11 mouse cellular contexts compared by ENCODE assay signal in genomic region chr6:116668682-116669470, GRCm38 (mm10). TPM values are rescaled to one million over a fixed set of nuclear protein-coding genes. Genes with fewer than 3 reads are reported as not detected.
A peak's percentile ranks its signal among the peaks of the same experiment; 100 is the strongest.
DNase-seq lines count a peak whose midpoint lies in the region; ATAC-seq and TF ChIP-seq lines count a peak whose summit lies in the region.
"Had no signal": no experiment of that assay in that cellular context is flagged by ENCODE, and none has a peak within 500 bp of the region (broad histone marks: within the 10 kb centered on the region; RNA-seq: fewer than 3 reads in every experiment).

No protein-coding gene starts in this region.

- H3K36me3 ChIP-seq in forebrain, embryonic 12.5 days (replicated peaks): no peaks in the 10 kb centered on the region
- no peaks in the 10 kb centered on the region for H3K36me3 ChIP-seq in forebrain, embryonic 16.5 days (ENCODE audit: control insufficient read depth, insufficient read depth)
- H3K36me3 ChIP-seq in hindbrain, embryonic 12.5 days: no peaks in the 10 kb centered on the region
- H3K36me3 ChIP-seq in intestine, postnatal 0 days (ENCODE audit: control insufficient read depth, insufficient read depth): no peaks in the 10 kb centered on the region

- no peaks in the 10 kb centered on the region for H3K9me3 ChIP-seq in forebrain, embryonic 12.5 days
- H3K9me3 ChIP-seq in forebrain, embryonic 16.5 days (ENCODE audit: control insufficient read depth, low read length): no peaks in the 10 kb centered on the region
- H3K9me3 ChIP-seq in hindbrain, embryonic 12.5 days (replicated peaks): no peaks in the 10 kb centered on the region
- H3K9me3 ChIP-seq in intestine, postnatal 0 days (ENCODE audit: control insufficient read depth): no peaks in the 10 kb centered on the region

- peaks cover 18% of the 10 kb centered on the region; the same call in 1 of the 2 replicates for H3K27me3 ChIP-seq in forebrain, embryonic 12.5 days
- H3K27me3 ChIP-seq in forebrain, embryonic 16.5 days (replicated peaks; ENCODE audit: control insufficient read depth, insufficient read depth, low read length): no peaks in the 10 kb centered on the region
- no peaks in the 10 kb centered on the region; the same call in 1 of the 2 replicates for H3K27me3 ChIP-seq in hindbrain, embryonic 12.5 days
- no peaks in the 10 kb centered on the region for H3K27me3 ChIP-seq in intestine, postnatal 0 days (replicated peaks; ENCODE audit: control insufficient read depth, insufficient read depth, low read length)

- H3K4me2 ChIP-seq in forebrain, embryonic 12.5 days: no peak overlapping the region
- H3K4me2 ChIP-seq in forebrain, embryonic 16.5 days (ENCODE audit: low read length): no peak overlapping the region
- no peak overlapping the region for H3K4me2 ChIP-seq in hindbrain, embryonic 12.5 days (replicated peaks)
- H3K4me2 ChIP-seq in intestine, postnatal 0 days (replicated peaks; ENCODE audit: low read depth): no peak overlapping the region

- TF ChIP-seq CTCF in intestine, postnatal 0 days (IDR thresholded peaks at IDR 0.05; ENCODE audit: low read depth): no peak

- H3K27ac ChIP-seq in forebrain, embryonic 12.5 days: peak overlapping the region; percentile 86; the same call in 1 of the 2 replicates
- H3K27ac ChIP-seq in forebrain, embryonic 16.5 days (ENCODE audit: low read length): no peak overlapping the region
- H3K27ac ChIP-seq in hindbrain, embryonic 12.5 days: peak overlapping the region; percentile 30; the same call in 1 of the 2 replicates
- H3K27ac ChIP-seq in intestine, postnatal 0 days (ENCODE audit: low read depth, low read length): no peak overlapping the region

- WGBS in forebrain, embryonic 12.5 days: 47% methylated on average over 11 of the region's 11 CpGs
- 61% methylated on average over 11 of the region's 11 CpGs for WGBS in forebrain, embryonic 16.5 days
- WGBS in hindbrain, embryonic 12.5 days: 41% methylated on average over 11 of the region's 11 CpGs
- WGBS in intestine, postnatal 0 days: 49% methylated on average over 11 of the region's 11 CpGs

- ATAC-seq in forebrain, embryonic 12.5 days (ENCODE audit: low FRiP score): no peak
- ATAC-seq in forebrain, embryonic 16.5 days: no peak
- no peak for ATAC-seq in hindbrain, embryonic 12.5 days (ENCODE audit: low FRiP score)
- no peak for ATAC-seq in intestine, postnatal 0 days
- ATAC-seq: intestine, embryonic 16.5 days had no signal

- peaks cover 65% of the 10 kb centered on the region for H3K4me1 ChIP-seq in forebrain, embryonic 12.5 days
- peaks cover 29% of the 10 kb centered on the region for H3K4me1 ChIP-seq in forebrain, embryonic 16.5 days (replicated peaks; ENCODE audit: control insufficient read depth, insufficient read depth, low read length)
- H3K4me1 ChIP-seq in hindbrain, embryonic 12.5 days: peaks cover 74% of the 10 kb centered on the region
- H3K4me1 ChIP-seq in intestine, postnatal 0 days (replicated peaks; ENCODE audit: control insufficient read depth, insufficient read depth, low read length): peaks cover 6% of the 10 kb centered on the region

- no peak overlapping the region for H3K9ac ChIP-seq in forebrain, embryonic 12.5 days
- H3K9ac ChIP-seq in forebrain, embryonic 16.5 days (replicated peaks; ENCODE audit: low read depth, low read length): no peak overlapping the region
- H3K9ac ChIP-seq in hindbrain, embryonic 12.5 days: no peak overlapping the region
- H3K9ac ChIP-seq in intestine, postnatal 0 days (ENCODE audit: low read depth, low read length): no peak overlapping the region

- DNase-seq in 3134 (ENCODE audit: extremely low read depth, insufficient read length, low spot score) (peak; percentile 62), WW6 (ENCODE audit: low read depth, low spot score) (peak; percentile 33)
- DNase-seq in gastrocnemius, adult 18-20 months (ENCODE audit: low spot score): no peak
- DNase-seq in frontal cortex, postnatal 36 days (ENCODE audit: low spot score in 2 of 2): no peak
- DNase-seq: thymus, postnatal 25 days had no signal

- H3K4me3 ChIP-seq in forebrain, embryonic 12.5 days (replicated peaks): no peak overlapping the region
- no peak overlapping the region for H3K4me3 ChIP-seq in forebrain, embryonic 16.5 days (replicated peaks; ENCODE audit: low read length)
- no peak overlapping the region for H3K4me3 ChIP-seq in hindbrain, embryonic 12.5 days
- no peak overlapping the region for H3K4me3 ChIP-seq in intestine, postnatal 0 days (ENCODE audit: low read depth, low read length)

RNA-seq across cellular contexts. Expression of gene Rassf4, which starts 4.9 kb away (rescaled TPM):
- polyA plus RNA-seq in forebrain, embryonic 12.5 days (2016; fragmentation: Nextera tagmentation; extraction: Ambion mirVana): 17.1 and 19.9 TPM in 2 replicates
- 7.9 and 8.5 TPM in 2 replicates for polyA plus RNA-seq in forebrain, embryonic 16.5 days (2015; fragmentation: Nextera tagmentation; extraction: Ambion mirVana)
- polyA plus RNA-seq in hindbrain, embryonic 12.5 days (2016; fragmentation: Nextera tagmentation; extraction: Ambion mirVana): 38.7 and 46.7 TPM in 2 replicates
- 6.4 and 6.7 TPM in 2 replicates for polyA plus RNA-seq in intestine, postnatal 0 days (2015; fragmentation: Nextera tagmentation; extraction: Ambion mirVana)
- total RNA-seq in gastrocnemius, adult 18-20 months (2021): 1 to 10 TPM; 1.4 to 1.8 TPM

RNA-seq across cellular contexts. Expression of gene Depp1, which starts 18.5 kb away (rescaled TPM):
- 4.2 and 4.8 TPM in 2 replicates for polyA plus RNA-seq in forebrain, embryonic 12.5 days (2016; fragmentation: Nextera tagmentation; extraction: Ambion mirVana)
- 7.0 and 9.9 TPM in 2 replicates for polyA plus RNA-seq in forebrain, embryonic 16.5 days (2015; fragmentation: Nextera tagmentation; extraction: Ambion mirVana)
- 9.5 and 9.7 TPM in 2 replicates for polyA plus RNA-seq in hindbrain, embryonic 12.5 days (2016; fragmentation: Nextera tagmentation; extraction: Ambion mirVana)
- polyA plus RNA-seq in intestine, postnatal 0 days (2015; fragmentation: Nextera tagmentation; extraction: Ambion mirVana): 11.2 and 13.0 TPM in 2 replicates
- 10 to 100 TPM; 10.7 to 17.4 TPM for total RNA-seq in gastrocnemius, adult 18-20 months (2021)
- total RNA-seq: neutrophil, adult 5-6 weeks had no signal

RNA-seq across cellular contexts. Expression of gene Zfp422, which starts 40.1 kb away (rescaled TPM):
- 316 and 342 TPM in 2 replicates for polyA plus RNA-seq in forebrain, embryonic 12.5 days (2016; fragmentation: Nextera tagmentation; extraction: Ambion mirVana)
- polyA plus RNA-seq in forebrain, embryonic 16.5 days (2015; fragmentation: Nextera tagmentation; extraction: Ambion mirVana): 202 and 234 TPM in 2 replicates
- polyA plus RNA-seq in hindbrain, embryonic 12.5 days (2016; fragmentation: Nextera tagmentation; extraction: Ambion mirVana): 237 and 251 TPM in 2 replicates
- 41.8 and 43.3 TPM in 2 replicates for polyA plus RNA-seq in intestine, postnatal 0 days (2015; fragmentation: Nextera tagmentation; extraction: Ambion mirVana)
- total RNA-seq in gastrocnemius, adult 18-20 months (2021): 1 to 10 TPM; 6.7 to 7.2 TPM

RNA-seq across cellular contexts. Expression of gene Tmem72, which starts 47.8 kb away (rescaled TPM):
- polyA plus RNA-seq in forebrain, embryonic 12.5 days (2016; fragmentation: Nextera tagmentation; extraction: Ambion mirVana): 0.11 and 0.14 TPM in 2 replicates
- 0.81 and 1.4 TPM in 2 replicates for polyA plus RNA-seq in forebrain, embryonic 16.5 days (2015; fragmentation: Nextera tagmentation; extraction: Ambion mirVana)
- polyA plus RNA-seq in hindbrain, embryonic 12.5 days (2016; fragmentation: Nextera tagmentation; extraction: Ambion mirVana): 0.10 and 0.12 TPM in 2 replicates
- 0.01 TPM in 1 of 2 replicates, not detected in the other for polyA plus RNA-seq in intestine, postnatal 0 days (2015; fragmentation: Nextera tagmentation; extraction: Ambion mirVana)
- under 1 TPM; 0.02 to 0.05 TPM for total RNA-seq in gastrocnemius, adult 18-20 months (2021)

Comparison
In these comparisons a context has a peak if more than half of its experiments do, and no peak if none do; other contexts are left out.
1. H3K27ac ChIP-seq: peak in forebrain, embryonic 12.5 days (single experiment) and hindbrain, embryonic 12.5 days (single experiment); none in forebrain, embryonic 16.5 days (single experiment) and intestine, postnatal 0 days (single experiment).
2. DNase-seq: peak in 3134 (single experiment) and WW6 (single experiment); none in gastrocnemius, adult 18-20 months (single experiment) and frontal cortex, postnatal 36 days (0 of 2).